13 mouse cellular contexts compared by ENCODE assay signal in the genomic region with DNA sequence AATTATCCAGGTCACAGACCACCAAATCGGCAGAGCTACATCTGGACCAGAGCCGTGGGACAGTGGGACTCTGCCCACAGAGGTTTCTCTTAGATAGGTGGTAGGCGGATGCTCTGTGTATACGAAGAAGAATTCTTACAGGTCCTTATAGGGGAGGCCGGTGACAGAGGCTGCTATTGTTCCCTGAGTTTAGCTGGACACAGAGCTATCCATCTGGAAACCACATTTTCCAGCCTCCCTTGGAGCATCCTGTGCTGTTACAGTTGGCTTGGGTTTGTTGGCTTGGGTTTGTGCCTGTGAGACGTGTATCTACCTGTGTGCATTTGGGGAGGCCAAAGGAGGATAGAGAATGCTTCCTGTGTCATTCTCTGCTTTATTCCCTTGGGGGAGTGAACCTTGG. TPM values are rescaled to one million over a fixed set of nuclear protein-coding genes. Genes with fewer than 3 reads are reported as not detected.
"Had no signal": no experiment of that assay in that cellular context is flagged by ENCODE, and none has a peak within 500 bp of the region (broad histone marks: within the 10 kb centered on the region; RNA-seq: fewer than 3 reads in every experiment).

No protein-coding gene starts in this region.

- DNase-seq: retina, postnatal 1 day; right cerebral cortex, adult 18-20 months; right cerebral cortex, postnatal 14 days; right cerebral cortex, postnatal 25 days; right cerebral cortex, postnatal 4 days; spleen, adult 18-20 months; thymus, adult 18-20 months; thymus, adult 2 months; thymus, postnatal 14 days; thymus, postnatal 25 days; thymus, postnatal 36 days; thymus, postnatal 4 days had no signal

RNA-seq across cellular contexts. Expression of a gene that starts 15.1 kb away (rescaled TPM):
- total RNA-seq: neutrophil, adult 5-6 weeks had no signal

RNA-seq across cellular contexts. Expression of a gene that starts 43.6 kb away (rescaled TPM):
- total RNA-seq: neutrophil, adult 5-6 weeks had no signal
